In genomic region chr13:111100448-111100847, GRCm38 (mm10) we compare ENCODE assay signal across 29 mouse cellular contexts.
DNase-seq lines count a peak whose midpoint lies in the region; ATAC-seq and TF ChIP-seq lines count a peak whose summit lies in the region.
"Had no signal": no experiment of that assay in that cellular context is flagged by ENCODE, and none has a peak within 500 bp of the region (broad histone marks: within the 10 kb centered on the region; RNA-seq: fewer than 3 reads in every experiment).

No protein-coding gene starts in this region.

- H3K36me3 ChIP-seq in lung, embryonic 14.5 days (ENCODE audit: insufficient read depth) = no peaks in the 10 kb centered on the region
- H3K36me3 ChIP-seq in heart, adult 2 months (ENCODE audit: control insufficient read depth, insufficient read depth, low read length) = no peaks in the 10 kb centered on the region
- H3K36me3 ChIP-seq in hindbrain, embryonic 14.5 days (replicated peaks; ENCODE audit: control insufficient read depth, insufficient read depth) = no peaks in the 10 kb centered on the region
- H3K36me3 ChIP-seq: embryonic facial prominence, embryonic 12.5 days; G1E; heart, embryonic 15.5 days; hindbrain, embryonic 12.5 days; limb, embryonic 10.5 days; limb, embryonic 15.5 days; lung, embryonic 15.5 days; midbrain, embryonic 10.5 days; neural tube, embryonic 12.5 days had no signal

- no peaks in the 10 kb centered on the region for H3K4me1 ChIP-seq in lung, embryonic 14.5 days (ENCODE audit: insufficient read depth)
- no peaks in the 10 kb centered on the region; the same call in 1 of the 2 replicates for H3K4me1 ChIP-seq in heart, adult 2 months (ENCODE audit: control insufficient read depth, insufficient read depth, low read length)
- H3K4me1 ChIP-seq in hindbrain, embryonic 14.5 days (replicated peaks; ENCODE audit: control insufficient read depth, insufficient read depth, low read length) = no peaks in the 10 kb centered on the region
- H3K4me1 ChIP-seq: embryonic facial prominence, embryonic 12.5 days; limb, embryonic 10.5 days; limb, embryonic 15.5 days; lung, embryonic 15.5 days had no signal

- no peak overlapping the region for H3K4me3 ChIP-seq in lung, embryonic 14.5 days (ENCODE audit: low read depth, low read length)
- H3K4me3 ChIP-seq in heart, adult 2 months = no peak overlapping the region
- no peak overlapping the region for H3K4me3 ChIP-seq in hindbrain, embryonic 14.5 days (replicated peaks; ENCODE audit: low read length)
- H3K4me3 ChIP-seq: embryonic facial prominence, embryonic 12.5 days; heart, embryonic 15.5 days; hindbrain, embryonic 12.5 days; limb, embryonic 10.5 days; limb, embryonic 15.5 days; lung, embryonic 15.5 days; midbrain, embryonic 10.5 days; neural tube, embryonic 12.5 days had no signal

- no peaks in the 10 kb centered on the region for H3K9me3 ChIP-seq in lung, embryonic 14.5 days (ENCODE audit: low read depth, low read length)
- no peaks in the 10 kb centered on the region for H3K9me3 ChIP-seq in hindbrain, embryonic 14.5 days (ENCODE audit: control insufficient read depth, low read length)
- H3K9me3 ChIP-seq: embryonic facial prominence, embryonic 12.5 days; G1E; heart, embryonic 15.5 days; hindbrain, embryonic 12.5 days; limb, embryonic 10.5 days; limb, embryonic 15.5 days; lung, embryonic 15.5 days; midbrain, embryonic 10.5 days; neural tube, embryonic 12.5 days had no signal

- no peak for TF ChIP-seq EP300 in heart, adult 2 months (IDR thresholded peaks at IDR 0.05; ENCODE audit: insufficient read depth, low read depth, low read length)

- H3K27me3 ChIP-seq in lung, embryonic 14.5 days (ENCODE audit: insufficient read depth, low read length) = no peaks in the 10 kb centered on the region
- no peaks in the 10 kb centered on the region for H3K27me3 ChIP-seq in heart, adult 2 months (ENCODE audit: control insufficient read depth, insufficient read depth, low read length)
- H3K27me3 ChIP-seq in hindbrain, embryonic 14.5 days (ENCODE audit: control insufficient read depth, insufficient read depth, low read length) = no peaks in the 10 kb centered on the region
- H3K27me3 ChIP-seq: embryonic facial prominence, embryonic 12.5 days; heart, embryonic 15.5 days; hindbrain, embryonic 12.5 days; limb, embryonic 15.5 days; lung, embryonic 15.5 days; neural tube, embryonic 12.5 days had no signal

- peak; percentile 9 for DNase-seq in lung, embryonic 14.5 days
- no peak for DNase-seq in lung, postnatal 36 days
- peak; percentile 39 for DNase-seq in R1 (ENCODE audit: low read depth, low spot score)
- DNase-seq in heart, adult 2 months = no peak
- DNase-seq in hindbrain, embryonic 14.5 days (ENCODE audit: low spot score) = no peak
- no peak for DNase-seq in lung, postnatal 25 days (ENCODE audit: low spot score)
- DNase-seq: adrenal gland, postnatal 25 days; cerebellum, adult 11-12 months; cerebellum, adult 9-11 months; embryo, embryonic 11 days; kidney, adult 9 months; kidney, postnatal 10 days; lung, postnatal 4 days; right cerebral cortex, adult 18-20 months; thymus, postnatal 4 days had no signal

- intact Hi-C loops in heart, adult 2 months (cut with DNase I) = no loop called here

- no peaks in the 10 kb centered on the region for H3K79me2 ChIP-seq in heart, adult 2 months (replicated peaks; ENCODE audit: control insufficient read depth, insufficient read depth, low read length)

- no peak overlapping the region for H3K27ac ChIP-seq in lung, embryonic 14.5 days (ENCODE audit: low read depth)
- H3K27ac ChIP-seq in heart, adult 2 months = no peak overlapping the region
- H3K27ac ChIP-seq in hindbrain, embryonic 14.5 days = no peak overlapping the region
- H3K27ac ChIP-seq: embryonic facial prominence, embryonic 12.5 days; heart, embryonic 15.5 days; hindbrain, embryonic 12.5 days; limb, embryonic 10.5 days; limb, embryonic 15.5 days; liver, embryonic 14.5 days; lung, embryonic 15.5 days; midbrain, embryonic 10.5 days; neural tube, embryonic 12.5 days had no signal

- ATAC-seq in lung, embryonic 14.5 days (ENCODE audit: insufficient read depth) = no peak
- ATAC-seq in megakaryocyte-erythroid progenitor cell, adult 5-6 weeks (replicated peaks; ENCODE audit: low FRiP score, low TSS enrichment, poor library complexity, severe bottlenecking) = peak; percentile 52; the same call in 1 of the 2 replicates
- ATAC-seq in hindbrain, embryonic 14.5 days (ENCODE audit: low FRiP score) = no peak
- ATAC-seq: forebrain, embryonic 16.5 days; intestine, postnatal 0 days; midbrain, embryonic 16.5 days had no signal

- TF ChIP-seq CTCF in lung, embryonic 14.5 days (IDR thresholded peaks at IDR 0.05; ENCODE audit: low read depth) = no peak
- TF ChIP-seq CTCF in heart, adult 2 months (IDR thresholded peaks at IDR 0.05) = no peak

- no peak overlapping the region for H3K4me2 ChIP-seq in lung, embryonic 14.5 days
- H3K4me2 ChIP-seq in hindbrain, embryonic 14.5 days (replicated peaks) = no peak overlapping the region
- H3K4me2 ChIP-seq: embryonic facial prominence, embryonic 12.5 days; heart, embryonic 15.5 days; hindbrain, embryonic 12.5 days; limb, embryonic 15.5 days; lung, embryonic 15.5 days; neural tube, embryonic 12.5 days had no signal

- TF ChIP-seq POLR2A in heart, adult 2 months (IDR thresholded peaks at IDR 0.05; ENCODE audit: insufficient read depth, low read depth, low read length) = no peak

- 66% methylated on average over 1 of the region's 1 CpGs for WGBS in lung, embryonic 14.5 days
- 74% methylated on average over 1 of the region's 1 CpGs for WGBS in heart, adult 2 months
- 78% methylated on average over 1 of the region's 1 CpGs for WGBS in hindbrain, embryonic 14.5 days

- no peak overlapping the region for H3K9ac ChIP-seq in lung, embryonic 14.5 days
- H3K9ac ChIP-seq in heart, adult 2 months (ENCODE audit: low read depth, low read length) = no peak overlapping the region
- no peak overlapping the region for H3K9ac ChIP-seq in hindbrain, embryonic 14.5 days
- H3K9ac ChIP-seq: embryonic facial prominence, embryonic 12.5 days; heart, embryonic 15.5 days; hindbrain, embryonic 12.5 days; limb, embryonic 15.5 days; liver, embryonic 14.5 days; lung, embryonic 15.5 days; neural tube, embryonic 12.5 days had no signal

Comparison
In these comparisons a context has a peak if more than half of its experiments do, and no peak if none do; other contexts are left out.
1. DNase-seq: peak in lung, embryonic 14.5 days (single experiment) and R1 (single experiment); none in lung, postnatal 36 days (single experiment), heart, adult 2 months (0 of 2), hindbrain, embryonic 14.5 days (single experiment) and lung, postnatal 25 days (single experiment).